Comparison of ENCODE assay signal across 34 mouse cellular contexts in the genomic region with DNA sequence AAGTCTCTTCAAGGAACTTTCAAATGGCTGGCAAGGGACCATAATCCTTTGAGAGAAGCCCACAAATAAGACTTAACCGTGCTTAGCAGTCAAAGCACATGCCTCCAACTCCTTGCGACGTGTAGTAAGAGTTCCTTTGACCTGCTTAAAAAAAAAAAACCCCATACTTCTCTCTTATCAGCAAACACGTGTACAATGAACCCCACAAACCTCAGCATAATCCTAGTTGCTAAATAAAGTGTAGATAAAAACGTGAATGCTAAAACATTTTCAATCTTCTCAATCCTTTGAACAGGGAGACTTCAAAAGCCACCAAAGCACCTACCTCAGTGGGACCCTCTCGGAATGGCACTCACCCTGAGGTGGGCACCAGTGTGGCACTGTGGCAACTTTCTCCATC. TPM values are rescaled to one million over a fixed set of nuclear protein-coding genes. Genes with fewer than 3 reads are reported as not detected.
"Had no signal": no experiment of that assay in that cellular context is flagged by ENCODE, and none has a peak within 500 bp of the region (broad histone marks: within the 10 kb centered on the region; RNA-seq: fewer than 3 reads in every experiment).

No protein-coding gene starts in this region.

- H3K36me3 ChIP-seq: heart, embryonic 10.5 days; heart, embryonic 12.5 days; hindbrain, embryonic 10.5 days; hindbrain, embryonic 12.5 days; intestine, embryonic 15.5 days; limb, embryonic 13.5 days; limb, embryonic 15.5 days; liver, embryonic 12.5 days had no signal

- H3K9me3 ChIP-seq: heart, embryonic 10.5 days; heart, embryonic 12.5 days; hindbrain, embryonic 10.5 days; hindbrain, embryonic 12.5 days; intestine, embryonic 15.5 days; limb, embryonic 13.5 days; limb, embryonic 15.5 days; liver, embryonic 12.5 days had no signal

- H3K4me3 ChIP-seq: heart, embryonic 10.5 days; heart, embryonic 12.5 days; hindbrain, embryonic 10.5 days; hindbrain, embryonic 12.5 days; intestine, embryonic 15.5 days; layer of hippocampus, adult 2 months; limb, embryonic 13.5 days; limb, embryonic 15.5 days; liver, embryonic 12.5 days had no signal

- H3K27me3 ChIP-seq: intestine, embryonic 15.5 days; limb, embryonic 15.5 days had no signal

- DNase-seq: gastrocnemius, postnatal 25 days; heart, postnatal 10 days; heart, postnatal 4 days; kidney, adult 18-20 months; kidney, adult 8-10 months; kidney, postnatal 10 days; kidney, postnatal 25 days; kidney, postnatal 4 days; left cerebral cortex, postnatal 4 days had no signal

- H3K9ac ChIP-seq: heart, embryonic 12.5 days; hindbrain, embryonic 12.5 days; hindbrain, embryonic 14.5 days; intestine, embryonic 15.5 days; limb, embryonic 13.5 days; limb, embryonic 15.5 days; liver, embryonic 12.5 days had no signal

- H3K27ac ChIP-seq: heart, embryonic 10.5 days; hindbrain, embryonic 10.5 days; hindbrain, embryonic 12.5 days; hindbrain, embryonic 14.5 days; intestine, embryonic 15.5 days; layer of hippocampus, adult 2 months; limb, embryonic 13.5 days; limb, embryonic 15.5 days; liver, embryonic 12.5 days had no signal

RNA-seq across cellular contexts. Expression of a gene that starts 37.6 kb away (rescaled TPM):
- total RNA-seq: gastrocnemius, adult 8-10 months; gastrocnemius, postnatal 25 days; gastrocnemius, postnatal 4 days; granulocyte monocyte progenitor cell, adult 5-6 weeks; heart, postnatal 10 days; heart, postnatal 25 days; heart, postnatal 4 days; layer of hippocampus, postnatal 10 days; left cerebral cortex, adult 8-10 months; left cerebral cortex, postnatal 10 days; left cerebral cortex, postnatal 25 days; left cerebral cortex, postnatal 4 days had no signal
- polyA plus RNA-seq: frontal cortex, adult 2 months; heart, embryonic 10.5 days; heart, embryonic 12.5 days; heart, embryonic 14.5 days; hindbrain, embryonic 10.5 days; hindbrain, embryonic 14.5 days; hindbrain, embryonic 16.5 days; inflammation-experienced regulatory T-cells, adult 6 months; intestine, embryonic 15.5 days; kidney, embryonic 14.5 days; kidney, embryonic 16.5 days; limb, embryonic 11.5 days; limb, embryonic 13.5 days; limb, embryonic 15.5 days had no signal
